Mouse (Mus musculus) spleen, adult 2 months (tissue): Measurements from ENCODE around the gene Hdgfl3. TPM values are rescaled to one million over a fixed set of nuclear protein-coding genes. Genes with fewer than 3 reads are reported as not detected.

Source experiments
- DNase-seq, 2 experiments: peaks; one replicate each; pipeline versions ENCODE4 v3.0.0 to v3.0.0-alpha.2; 2012 to 2021; ENCODE audit warnings: low spot score in 2 of 2, low read depth in 1 of 2
- H3K27ac ChIP-seq: fragments of 200-500 bp; 2 replicates; pipeline ENCODE4 v1.5.1; 2012; ENCODE audit warnings: low read length, inconsistent platforms; ENCODE audit not compliant: insufficient read depth
- H3K27me3 ChIP-seq: fragments of 200-500 bp; 2 replicates; pipeline ENCODE4 v1.6.1; 2012; ENCODE audit warnings: mild to moderate bottlenecking, moderate library complexity, low read length, inconsistent platforms; ENCODE audit not compliant: control insufficient read depth, insufficient read depth
- H3K36me3 ChIP-seq: fragments of 200-500 bp; 2 replicates; pipeline ENCODE4 v1.6.1; 2012; ENCODE audit warnings: mild to moderate bottlenecking, low read length, inconsistent platforms; ENCODE audit not compliant: control insufficient read depth, insufficient read depth
- H3K4me1 ChIP-seq: fragments of 200-500 bp; 2 replicates; pipeline ENCODE4 v1.6.1; 2011; ENCODE audit warnings: inconsistent platforms; ENCODE audit not compliant: control insufficient read depth, insufficient read depth, insufficient read length
- H3K4me3 ChIP-seq: fragments of 200-500 bp; 2 replicates; pipeline ENCODE4 v1.5.1; 2011; ENCODE audit warnings: mild to moderate bottlenecking, inconsistent platforms; ENCODE audit not compliant: insufficient read depth, insufficient read length; ENCODE audit errors: extremely low read depth
- CTCF ChIP-seq: fragments of 200-500 bp; IDR thresholded peaks from 2 replicates; pipeline ENCODE4 v1.5.1; 2011; ENCODE audit warnings: mild to moderate bottlenecking, inconsistent platforms; ENCODE audit not compliant: insufficient read depth, insufficient read length, insufficient replicate concordance; ENCODE audit errors: extremely low read depth
- POLR2A ChIP-seq: fragments of 200-500 bp; IDR thresholded peaks from 2 replicates; pipeline ENCODE4 v1.6.1; 2011; ENCODE audit warnings: low read depth, low read length, inconsistent platforms
- WGBS: fragments of 180-500 bp; shearing (Covaris S2); methylation state at CpG from one replicate; pipeline ENCODE4 v1.1.7; 2018; 5-methylcytosine and 5-hydroxymethylcytosine counted together
- polyA plus RNA-seq: library from polyadenylated mRNA; depleted of rRNA; stranded (reverse); fragments of >200 nt; gene quantifications from 2 replicates; pipeline ENCODE4 v1.2.3, GENCODE M21; 2012

Gene Hdgfl3
- polyA plus RNA-seq, 1 experiment: 1.2 TPM

DNA sequence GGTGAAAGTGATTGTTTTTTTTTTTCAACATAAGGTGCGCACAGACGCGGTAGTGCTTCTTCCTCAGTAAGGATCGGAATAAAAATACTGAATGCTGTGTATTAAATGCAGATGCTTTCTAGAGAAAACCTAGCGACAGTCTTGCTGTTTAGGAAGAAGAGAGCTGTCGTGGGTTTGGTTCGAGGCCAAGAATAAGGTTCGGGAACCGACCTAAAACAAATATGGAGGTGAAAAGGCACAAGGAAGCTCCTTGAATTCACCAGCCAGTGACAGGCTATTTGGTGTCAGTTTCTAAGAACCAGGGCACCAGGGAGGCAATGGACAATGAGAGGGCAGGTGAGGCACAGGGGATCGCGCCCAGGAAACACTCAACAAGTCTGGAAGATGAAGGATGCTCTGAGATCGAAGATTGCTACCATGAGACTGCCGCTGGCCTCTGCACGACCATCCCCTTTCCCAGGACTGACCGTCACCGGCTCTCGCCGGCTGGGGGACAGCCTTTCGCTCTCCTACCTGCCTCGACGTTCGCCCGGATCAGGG, 1.1 kb downstream of the Hdgfl3 start:
- 0 out of 2 replicates have a peak overlapping the region, but pooled peaks have one; percentile 0 for H3K27ac ChIP-seq
- no peak for TF ChIP-seq POLR2A
- TF ChIP-seq CTCF: no peak
- peaks cover 10% of the 10 kb centered on the region; the same call in 1 of the 2 replicates for H3K4me1 ChIP-seq
- DNase-seq: no peak
- H3K4me3 ChIP-seq: peak overlapping the region; percentile 66
- peaks cover 18% of the 10 kb centered on the region for H3K27me3 ChIP-seq
- H3K36me3 ChIP-seq: no peaks in the 10 kb centered on the region
- WGBS: 11% methylated on average over 23 of the region's 23 CpGs

DNA sequence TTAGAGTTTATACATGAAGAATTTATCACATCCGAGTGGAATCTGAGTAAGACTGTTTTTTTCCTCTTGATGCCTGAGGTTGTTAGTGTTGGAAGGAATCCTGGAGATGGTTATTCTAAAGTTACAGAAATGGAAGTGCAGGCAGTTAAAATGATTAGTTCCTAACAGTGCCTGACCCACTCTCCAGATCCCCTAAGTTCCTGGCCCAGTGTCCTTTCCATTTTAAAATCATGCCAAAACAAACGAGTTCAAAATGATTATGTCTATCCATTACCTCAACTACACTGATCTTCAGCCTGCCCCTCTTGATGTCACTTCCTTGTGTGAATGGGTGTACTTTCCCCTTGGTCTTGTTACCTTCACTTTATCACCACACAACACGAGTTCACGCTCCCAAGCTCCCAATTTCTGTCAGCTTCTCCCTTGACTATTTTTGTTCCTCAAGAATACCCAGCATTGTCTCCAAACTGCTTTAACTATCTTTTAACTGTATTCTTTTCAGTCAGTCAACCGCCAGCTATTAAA, 1.7 kb downstream of the Hdgfl3 start:
- no peak for DNase-seq
- TF ChIP-seq POLR2A (no peak), CTCF (no peak)
- no peak overlapping the region for H3K27ac ChIP-seq
- WGBS: 53% methylated on average over 5 of the region's 5 CpGs
- peaks cover 18% of the 10 kb centered on the region for H3K27me3 ChIP-seq
- no peaks in the 10 kb centered on the region for H3K36me3 ChIP-seq
- peaks cover 10% of the 10 kb centered on the region; the same call in 1 of the 2 replicates for H3K4me1 ChIP-seq
- H3K4me3 ChIP-seq: no peak overlapping the region

DNA sequence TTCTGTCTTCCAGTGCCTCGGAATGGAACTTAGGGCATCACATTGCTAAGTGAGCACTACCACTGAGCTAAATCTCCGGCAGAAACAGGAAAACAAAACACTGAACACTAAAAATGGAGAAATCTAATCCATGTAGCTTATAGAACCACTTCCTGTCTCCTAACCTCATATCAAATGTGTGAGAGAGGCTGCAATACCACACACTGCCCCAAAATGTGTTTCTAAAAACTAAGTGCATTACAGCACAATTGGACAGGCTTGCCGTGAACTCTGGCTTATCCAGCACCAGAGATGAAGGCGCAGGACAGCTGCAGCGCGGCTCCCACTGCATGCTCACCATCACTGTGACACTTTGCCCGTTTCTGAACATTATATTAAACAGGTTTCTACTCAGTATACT, 5.3 kb downstream of the Hdgfl3 start:
- 52% methylated on average over 7 of the region's 7 CpGs for WGBS
- TF ChIP-seq CTCF (no peak), POLR2A (no peak)

DNA sequence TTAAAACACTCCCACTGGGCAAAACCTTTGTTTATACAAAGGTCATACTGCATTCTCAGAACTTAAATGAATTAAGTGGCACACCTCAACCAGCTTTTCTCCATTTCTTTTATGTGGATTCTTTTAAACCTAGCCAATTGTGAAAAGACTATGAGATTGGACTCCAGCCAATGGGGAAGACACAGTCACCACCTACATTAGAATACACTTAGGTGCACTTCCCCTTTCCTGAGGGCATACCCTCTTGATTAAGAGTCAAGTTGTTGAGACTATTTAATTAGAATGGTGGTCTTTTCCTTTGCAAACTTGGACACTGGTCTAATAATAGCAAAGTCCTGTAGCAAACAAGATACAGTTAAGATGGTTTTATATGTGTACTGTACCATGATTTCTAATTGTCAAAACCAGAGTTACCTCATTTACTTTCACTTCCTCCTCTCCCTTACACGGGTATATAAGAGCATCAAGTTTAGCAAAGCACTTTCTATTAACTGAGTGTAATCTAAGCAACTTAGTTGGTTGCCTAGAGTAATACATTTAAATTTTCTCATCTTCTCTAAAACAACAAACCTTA, 12.8 kb downstream of the Hdgfl3 start:
- no peaks in the 10 kb centered on the region for H3K36me3 ChIP-seq
- H3K27ac ChIP-seq: no peak overlapping the region
- peak in 1 of 2 experiments; percentile 55 for DNase-seq
- TF ChIP-seq POLR2A (no peak), CTCF (no peak)
- no peaks in the 10 kb centered on the region; the same call in 1 of the 2 replicates for H3K4me1 ChIP-seq
- H3K27me3 ChIP-seq: no peaks in the 10 kb centered on the region
- 5% methylated on average over 1 of the region's 1 CpGs for whole genome bisulfite sequencing
- no peak overlapping the region for H3K4me3 ChIP-seq

More for the DNA sequence above, 5.3 kb downstream of the Hdgfl3 start:
- Histone ChIP-seq H3K27me3 (peaks cover 11% of the 10 kb centered on the region), H3K4me3 (no peak overlapping the region), H3K27ac (no peak overlapping the region), H3K4me1 (peaks cover 6% of the 10 kb centered on the region; the same call in 1 of the 2 replicates), H3K36me3 (no peaks in the 10 kb centered on the region)
- DNase-seq: no peak

DNA sequence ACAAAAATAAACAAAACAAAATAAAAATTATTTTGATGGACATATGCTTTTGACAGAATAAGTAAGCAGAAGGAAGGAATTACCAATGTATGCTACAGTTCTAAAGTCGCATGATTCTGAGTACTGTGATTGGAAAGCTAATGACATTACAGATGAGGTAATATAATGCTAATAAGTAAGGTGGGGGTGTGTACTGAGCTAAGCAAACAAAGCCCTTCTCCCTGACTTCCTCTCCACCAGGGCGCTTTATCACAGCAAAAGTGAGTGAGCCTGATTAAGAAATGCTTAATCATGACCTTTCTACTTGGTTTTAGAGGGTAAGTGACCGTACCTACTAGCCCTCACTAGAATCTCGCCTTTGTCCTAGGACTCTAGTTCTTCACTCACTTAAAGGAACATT, 14.0 kb downstream of the Hdgfl3 start:
- Histone ChIP-seq H3K4me3 (no peak overlapping the region), H3K27me3 (no peaks in the 10 kb centered on the region), H3K36me3 (no peaks in the 10 kb centered on the region), H3K27ac (no peak overlapping the region), H3K4me1 (no peaks in the 10 kb centered on the region; the same call in 1 of the 2 replicates)
- WGBS: 77% methylated on average over 4 of the region's 4 CpGs
- TF ChIP-seq POLR2A: no peak
- no peak for TF ChIP-seq CTCF
- no peak for DNase-seq

DNA sequence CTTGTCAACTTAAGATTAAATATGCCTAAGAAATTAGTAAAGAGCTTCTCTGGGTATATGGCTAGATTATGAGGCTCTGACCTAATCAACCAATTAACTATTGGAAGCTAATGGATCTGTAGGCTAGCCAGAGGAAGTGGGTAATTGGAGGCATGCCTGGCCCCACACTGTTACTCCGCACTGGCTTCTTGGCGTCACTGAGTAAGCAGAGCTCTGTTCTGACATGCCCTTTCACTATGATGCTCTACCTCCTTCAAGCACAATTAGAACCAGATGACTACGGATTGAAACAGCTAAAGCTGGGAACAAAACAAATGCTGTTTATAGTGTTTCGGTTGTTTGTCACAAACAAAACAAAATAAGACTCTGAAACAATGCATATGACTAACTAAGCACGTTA, 16.0 kb downstream of the Hdgfl3 start:
- Histone ChIP-seq H3K36me3 (no peaks in the 10 kb centered on the region), H3K4me1 (no peaks in the 10 kb centered on the region; the same call in 1 of the 2 replicates), H3K27ac (no peak overlapping the region), H3K4me3 (no peak overlapping the region), H3K27me3 (no peaks in the 10 kb centered on the region)
- DNase-seq: no peak
- TF ChIP-seq POLR2A (no peak), CTCF (no peak)
- WGBS: 90% methylated on average over 5 of the region's 5 CpGs

DNA sequence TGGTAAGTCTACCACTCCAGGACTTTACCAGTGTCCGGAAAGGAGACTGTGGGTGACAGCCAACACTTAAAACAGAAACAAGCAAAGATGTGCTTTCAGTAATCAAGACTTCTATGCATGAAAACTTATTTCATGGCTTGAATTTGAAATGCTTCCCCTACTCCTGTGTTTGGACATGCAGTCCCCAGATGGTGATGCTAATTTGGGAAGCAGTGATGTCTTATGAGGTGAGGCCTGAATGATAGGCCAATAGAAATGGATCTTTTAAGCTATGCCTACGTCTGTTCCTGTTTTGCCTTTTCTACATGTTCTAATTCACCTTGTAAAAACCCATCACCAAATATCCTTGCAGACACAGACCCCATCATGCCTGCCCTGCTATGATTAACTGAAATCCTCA, 29.3 kb downstream of the Hdgfl3 start:
- H3K36me3 ChIP-seq: no peaks in the 10 kb centered on the region
- 90% methylated on average over 2 of the region's 2 CpGs for WGBS
- H3K27ac ChIP-seq: no peak overlapping the region
- no peak for TF ChIP-seq CTCF
- no peaks in the 10 kb centered on the region for H3K4me1 ChIP-seq
- no peaks in the 10 kb centered on the region for H3K27me3 ChIP-seq
- no peak for DNase-seq
- H3K4me3 ChIP-seq: no peak overlapping the region
